ENCODE assay signal across 8 mouse cellular contexts in genomic region chr16:17833681-17834399, GRCm38 (mm10). TPM values are rescaled to one million over a fixed set of nuclear protein-coding genes. Genes with fewer than 3 reads are reported as not detected.
DNase-seq lines count a peak whose midpoint lies in the region; ATAC-seq and TF ChIP-seq lines count a peak whose summit lies in the region.

No protein-coding gene starts in this region.

- peak overlapping the region; percentile 99 for H3K4me2 ChIP-seq in heart, embryonic 13.5 days
- H3K4me2 ChIP-seq in hindbrain, postnatal 0 days (ENCODE audit: low read depth, low read length), result peak overlapping the region; percentile 85
- H3K4me2 ChIP-seq in midbrain, embryonic 11.5 days, result peak overlapping the region; percentile 59
- H3K4me2 ChIP-seq in stomach, embryonic 16.5 days (ENCODE audit: low read depth, low read length), result peak overlapping the region; percentile 99

- ATAC-seq in heart, embryonic 13.5 days (ENCODE audit: extremely low read depth, insufficient number of reproducible peaks, low FRiP score, low TSS enrichment), result no peak
- ATAC-seq in hindbrain, postnatal 0 days, result peak; percentile 68
- peak; percentile 70 for ATAC-seq in midbrain, embryonic 11.5 days (ENCODE audit: low FRiP score)
- ATAC-seq in stomach, embryonic 16.5 days (ENCODE audit: insufficient read depth, low FRiP score), result peak; percentile 35; the same call in 1 of the 2 replicates

- H3K27ac ChIP-seq in heart, embryonic 13.5 days (replicated peaks), result no peak overlapping the region
- peak overlapping the region; percentile 19; the same call in 1 of the 2 replicates for H3K27ac ChIP-seq in MEL (ENCODE audit: control insufficient read depth, low read depth, low read length)
- H3K27ac ChIP-seq in hindbrain, postnatal 0 days, result peak overlapping the region; percentile 92
- no peak overlapping the region for H3K27ac ChIP-seq in midbrain, embryonic 11.5 days (ENCODE audit: low read depth, low read length)
- H3K27ac ChIP-seq in stomach, embryonic 16.5 days (ENCODE audit: low read length), result no peak overlapping the region

- no peak for TF ChIP-seq RAD21 in MEL (IDR thresholded peaks at IDR 0.05; ENCODE audit: low read depth, low read length)

- peak overlapping the region; percentile 81 for H3K9ac ChIP-seq in heart, embryonic 13.5 days
- no peak overlapping the region for H3K9ac ChIP-seq in MEL (ENCODE audit: control insufficient read depth, low read depth, low read length, poor library complexity, severe bottlenecking)
- H3K9ac ChIP-seq in hindbrain, postnatal 0 days (replicated peaks; ENCODE audit: low read length), result peak overlapping the region; percentile 76
- peak overlapping the region; percentile 37 for H3K9ac ChIP-seq in midbrain, embryonic 11.5 days (ENCODE audit: low read length)
- H3K9ac ChIP-seq in stomach, embryonic 16.5 days (ENCODE audit: low read length), result peak overlapping the region; percentile 68

- H3K4me3 ChIP-seq in heart, embryonic 13.5 days, result peak overlapping the region; percentile 60
- no peak overlapping the region for H3K4me3 ChIP-seq in MEL (ENCODE audit: control insufficient read depth in 1 of 2, insufficient read depth in 1 of 2, low read depth in 2 of 2, low read length in 2 of 2)
- H3K4me3 ChIP-seq in hindbrain, postnatal 0 days (ENCODE audit: low read length), result peak overlapping the region; percentile 53
- H3K4me3 ChIP-seq in midbrain, embryonic 11.5 days (ENCODE audit: low read depth, low read length), result peak overlapping the region; percentile 57
- H3K4me3 ChIP-seq in stomach, embryonic 16.5 days (replicated peaks; ENCODE audit: low read length), result peak overlapping the region; percentile 58

- peaks cover 15% of the 10 kb centered on the region for H3K4me1 ChIP-seq in heart, embryonic 13.5 days
- peaks cover 6 to 12% of the 10 kb centered on the region in 2 experiments for H3K4me1 ChIP-seq in MEL (ENCODE audit: control insufficient read depth in 1 of 2, insufficient read depth in 2 of 2, low read length in 2 of 2)
- H3K4me1 ChIP-seq in hindbrain, postnatal 0 days (ENCODE audit: insufficient read depth, low read length), result peaks cover 9% of the 10 kb centered on the region
- H3K4me1 ChIP-seq in midbrain, embryonic 11.5 days (ENCODE audit: control insufficient read depth, insufficient read depth, low read length), result peaks cover 6% of the 10 kb centered on the region
- H3K4me1 ChIP-seq in stomach, embryonic 16.5 days (ENCODE audit: control insufficient read depth, insufficient read depth, low read length), result 0 out of 2 replicates have a peak, but pooled peaks cover 5% of the 10 kb centered on the region

- no peaks in the 10 kb centered on the region for H3K9me3 ChIP-seq in heart, embryonic 13.5 days
- H3K9me3 ChIP-seq in MEL (replicated peaks; ENCODE audit: insufficient read depth, low read length), result no peaks in the 10 kb centered on the region
- no peaks in the 10 kb centered on the region for H3K9me3 ChIP-seq in hindbrain, postnatal 0 days (ENCODE audit: low read length)
- no peaks in the 10 kb centered on the region for H3K9me3 ChIP-seq in midbrain, embryonic 11.5 days (ENCODE audit: control insufficient read depth, low read length)
- no peaks in the 10 kb centered on the region for H3K9me3 ChIP-seq in stomach, embryonic 16.5 days (replicated peaks; ENCODE audit: control insufficient read depth, low read length)

- DNase-seq in heart, postnatal 4 days, result no peak
- DNase-seq in MEL (ENCODE audit: low read depth, low spot score) (no peak), MN1 (ENCODE audit: low spot score) (no peak)
- peak; percentile 59 for DNase-seq in embryo, embryonic 9.5 days (ENCODE audit: extremely low spot score)
- peak; percentile 73 for DNase-seq in hindbrain, postnatal 0 days (ENCODE audit: low spot score)
- DNase-seq in midbrain, embryonic 11.5 days (ENCODE audit: low spot score, missing footprints), result peak; percentile 95

- no peak for TF ChIP-seq POLR2A in MEL (IDR thresholded peaks at IDR 0.05; ENCODE audit: control insufficient read depth in 1 of 2, insufficient read depth in 1 of 2, low read depth in 1 of 2, low read length in 2 of 2, poor library complexity in 1 of 2)

- TF ChIP-seq CTCF in MEL (IDR thresholded peaks at IDR 0.05 in 2 of 3, conservative IDR thresholded peaks at IDR 0.05 in 1 of 3; ENCODE audit: control insufficient read depth in 1 of 3, insufficient read depth in 1 of 3, low read depth in 2 of 3, low read length in 3 of 3, poor library complexity in 1 of 3, severe bottlenecking in 1 of 3), result no peak
- TF ChIP-seq CTCF in hindbrain, postnatal 0 days (IDR thresholded peaks at IDR 0.05; ENCODE audit: low read depth), result peak; percentile 23; the same call in 1 of the 2 replicates

- no peak for TF ChIP-seq EP300 in MEL (IDR thresholded peaks at IDR 0.05; ENCODE audit: low read depth in 1 of 2, low read length in 2 of 2)

- H3K36me3 ChIP-seq in heart, embryonic 13.5 days, result no peaks in the 10 kb centered on the region
- H3K36me3 ChIP-seq in MEL (ENCODE audit: control insufficient read depth in 1 of 2, insufficient read depth in 2 of 2, low read length in 2 of 2), result peaks cover 0 to 9% of the 10 kb centered on the region in 2 experiments; a peak in 2 of 4 replicates
- no peaks in the 10 kb centered on the region for H3K36me3 ChIP-seq in hindbrain, postnatal 0 days (ENCODE audit: insufficient read depth, low read length)
- H3K36me3 ChIP-seq in midbrain, embryonic 11.5 days (ENCODE audit: control insufficient read depth, insufficient read depth, low read length), result no peaks in the 10 kb centered on the region
- H3K36me3 ChIP-seq in stomach, embryonic 16.5 days (ENCODE audit: control insufficient read depth, insufficient read depth, low read length), result no peaks in the 10 kb centered on the region

- no peaks in the 10 kb centered on the region for H3K79me2 ChIP-seq in MEL (ENCODE audit: control insufficient read depth, insufficient read depth, low read length, poor library complexity)

- peaks cover 98% of the 10 kb centered on the region for H3K27me3 ChIP-seq in heart, embryonic 13.5 days (replicated peaks)
- H3K27me3 ChIP-seq in MEL (ENCODE audit: control insufficient read depth in 1 of 2, insufficient read depth in 2 of 2, low read length in 2 of 2), result no peaks in the 10 kb centered on the region
- peaks cover 14% of the 10 kb centered on the region; the same call in 1 of the 2 replicates for H3K27me3 ChIP-seq in hindbrain, postnatal 0 days (ENCODE audit: insufficient read depth, low read length)
- peaks cover 64% of the 10 kb centered on the region for H3K27me3 ChIP-seq in midbrain, embryonic 11.5 days (ENCODE audit: control insufficient read depth, insufficient read depth, low read length)
- peaks cover 66% of the 10 kb centered on the region for H3K27me3 ChIP-seq in stomach, embryonic 16.5 days (ENCODE audit: control insufficient read depth, insufficient read depth, low read length)

- under 1% methylated on average over 91 of the region's 103 CpGs for WGBS in heart, embryonic 13.5 days
- 1% methylated on average over 73 of the region's 103 CpGs for WGBS in hindbrain, postnatal 0 days
- under 1% methylated on average over 70 of the region's 103 CpGs for WGBS in midbrain, embryonic 11.5 days
- WGBS in stomach, embryonic 16.5 days, result under 1% methylated on average over 87 of the region's 103 CpGs

RNA-seq across cellular contexts. Expression of gene B830017H08Rik, which starts 0.9 kb away (rescaled TPM):
- not detected in 2 replicates for polyA plus RNA-seq in heart, embryonic 13.5 days (2015; fragmentation: Nextera tagmentation; extraction: Ambion mirVana)
- not detected for total RNA-seq in heart, postnatal 4 days (2021)
- not detected in 2 replicates for total RNA-seq in MEL (2012; rRNA removed)
- under 1 TPM in 1 of 2 experiments, not detected in 1; 0.06 TPM for polyA plus RNA-seq in MEL (2012; ENCODE audit: insufficient read depth in 1 of 2, insufficient read length in 2 of 2, low read depth in 1 of 2, low replicate concordance in 2 of 2, missing spikeins in 1 of 2)
- total RNA-seq in hindbrain, postnatal 0 days (2014; rRNA removed), result 6.1 and 9.1 TPM in 2 replicates
- 6.3 and 6.4 TPM in 2 replicates for polyA plus RNA-seq in hindbrain, postnatal 0 days (2015; fragmentation: Nextera tagmentation; extraction: Ambion mirVana)
- polyA plus RNA-seq in midbrain, embryonic 11.5 days (2014; fragmentation: Nextera tagmentation; extraction: Ambion mirVana), result 0.21 and 0.37 TPM in 2 replicates
- not detected in 2 replicates for polyA plus RNA-seq in stomach, embryonic 16.5 days (2015; fragmentation: Nextera tagmentation; extraction: Ambion mirVana)

RNA-seq across cellular contexts. Expression of gene Car15, which starts 4.3 kb away (rescaled TPM):
- 1.1 and 1.8 TPM in 2 replicates for polyA plus RNA-seq in heart, embryonic 13.5 days (2015; fragmentation: Nextera tagmentation; extraction: Ambion mirVana)
- 1 to 10 TPM; 1.4 to 1.6 TPM for total RNA-seq in heart, postnatal 4 days (2021)
- 2.0 and 2.4 TPM in 2 replicates for total RNA-seq in MEL (2012; rRNA removed)
- polyA plus RNA-seq in MEL (2012; ENCODE audit: insufficient read depth in 1 of 2, insufficient read length in 2 of 2, low read depth in 1 of 2, low replicate concordance in 2 of 2, missing spikeins in 1 of 2), result 1 to 10 TPM in 1 of 2 experiments, not detected in 1; 3.6 TPM
- total RNA-seq in hindbrain, postnatal 0 days (2014; rRNA removed), result 3.3 and 7.0 TPM in 2 replicates
- polyA plus RNA-seq in hindbrain, postnatal 0 days (2015; fragmentation: Nextera tagmentation; extraction: Ambion mirVana), result 1.9 TPM in 2 replicates
- 2.2 and 2.3 TPM in 2 replicates for polyA plus RNA-seq in midbrain, embryonic 11.5 days (2014; fragmentation: Nextera tagmentation; extraction: Ambion mirVana)
- 2.4 and 3.7 TPM in 2 replicates for polyA plus RNA-seq in stomach, embryonic 16.5 days (2015; fragmentation: Nextera tagmentation; extraction: Ambion mirVana)

RNA-seq across cellular contexts. Expression of gene Scarf2, which starts 36.8 kb away (rescaled TPM):
- polyA plus RNA-seq in heart, embryonic 13.5 days (2015; fragmentation: Nextera tagmentation; extraction: Ambion mirVana), result 7.0 and 8.2 TPM in 2 replicates
- total RNA-seq in heart, postnatal 4 days (2021), result 10 to 100 TPM; 16.6 to 17.7 TPM
- 0.62 TPM in 2 replicates for total RNA-seq in MEL (2012; rRNA removed)
- polyA plus RNA-seq in MEL (2012; ENCODE audit: insufficient read depth in 1 of 2, insufficient read length in 2 of 2, low read depth in 1 of 2, low replicate concordance in 2 of 2, missing spikeins in 1 of 2), result 1 to 10 TPM in 1 of 2 experiments, not detected in 1; 1.2 TPM
- 15.5 and 15.6 TPM in 2 replicates for total RNA-seq in hindbrain, postnatal 0 days (2014; rRNA removed)
- polyA plus RNA-seq in hindbrain, postnatal 0 days (2015; fragmentation: Nextera tagmentation; extraction: Ambion mirVana), result 2.0 and 2.3 TPM in 2 replicates
- 3.8 and 4.4 TPM in 2 replicates for polyA plus RNA-seq in midbrain, embryonic 11.5 days (2014; fragmentation: Nextera tagmentation; extraction: Ambion mirVana)
- 4.8 and 7.3 TPM in 2 replicates for polyA plus RNA-seq in stomach, embryonic 16.5 days (2015; fragmentation: Nextera tagmentation; extraction: Ambion mirVana)

RNA-seq across cellular contexts. Expression of gene Gm20518, which starts 57.6 kb away (rescaled TPM):
- 0.12 and 0.14 TPM in 2 replicates for polyA plus RNA-seq in heart, embryonic 13.5 days (2015; fragmentation: Nextera tagmentation; extraction: Ambion mirVana)
- total RNA-seq in heart, postnatal 4 days (2021), result not detected
- 0.16 and 0.35 TPM in 2 replicates for total RNA-seq in MEL (2012; rRNA removed)
- polyA plus RNA-seq in MEL (2012; ENCODE audit: insufficient read depth in 1 of 2, insufficient read length in 2 of 2, low read depth in 1 of 2, low replicate concordance in 2 of 2, missing spikeins in 1 of 2), result under 1 TPM in 1 of 2 experiments, not detected in 1; 0.53 TPM
- total RNA-seq in hindbrain, postnatal 0 days (2014; rRNA removed), result 0.42 and 1.3 TPM in 2 replicates
- polyA plus RNA-seq in hindbrain, postnatal 0 days (2015; fragmentation: Nextera tagmentation; extraction: Ambion mirVana), result 0.11 and 0.20 TPM in 2 replicates
- 0.16 and 0.25 TPM in 2 replicates for polyA plus RNA-seq in midbrain, embryonic 11.5 days (2014; fragmentation: Nextera tagmentation; extraction: Ambion mirVana)
- 0.32 and 0.46 TPM in 2 replicates for polyA plus RNA-seq in stomach, embryonic 16.5 days (2015; fragmentation: Nextera tagmentation; extraction: Ambion mirVana)

Comparison
In these comparisons a context has a peak if more than half of its experiments do, and no peak if none do; other contexts are left out.
1. H3K27ac ChIP-seq: peak in MEL (single experiment) and hindbrain, postnatal 0 days (single experiment); none in heart, embryonic 13.5 days (single experiment), midbrain, embryonic 11.5 days (single experiment) and stomach, embryonic 16.5 days (single experiment).
2. H3K4me3 ChIP-seq: peak in heart, embryonic 13.5 days (single experiment), hindbrain, postnatal 0 days (single experiment), midbrain, embryonic 11.5 days (single experiment) and stomach, embryonic 16.5 days (single experiment); none in MEL (0 of 2).
3. DNase-seq: peak in embryo, embryonic 9.5 days (single experiment), hindbrain, postnatal 0 days (single experiment) and midbrain, embryonic 11.5 days (single experiment); none in heart, postnatal 4 days (single experiment), MEL (single experiment) and MN1 (single experiment).
4. Peak in every context shown above with its lines, with median percentiles within 50 percentile points of each other: H3K4me2 ChIP-seq.